Mouse (Mus musculus) adrenal gland, postnatal 25 days (tissue): ENCODE results near the gene Tpgs1. TPM values are rescaled to one million over a fixed set of nuclear protein-coding genes. Genes with fewer than 3 reads are reported as not detected.

Source experiments
- DNase-seq: peaks from one replicate; pipeline ENCODE4 v3.0.0; 2021; ENCODE audit warnings: mixed read lengths
- long read RNA-seq: library from polyadenylated mRNA; stranded (forward); transcript quantifications from one replicate; pipeline ENCODE4 v2.0.0, GENCODE M21; 2021
- total RNA-seq: library from RNA; stranded (reverse); gene quantifications from 2 replicates; pipeline ENCODE4 v1.2.3, GENCODE M21; 2021

Tpgs1 gene
- 35.0 and 36.5 TPM in 2 replicates for total RNA-seq
- long read RNA-seq, transcript Tpgs1-201 (2 exons, 1,143 nt), result major isoform, 57 of 59 reads
- long read RNA-seq, partial matches to known transcripts, result 0 of 59 reads
- long read RNA-seq, other reads (novel, unspliced or antisense), result 2 of 59 reads

GRCm38 (mm10) chr10:79668771-79669575 lies at the start of gene Tpgs1:
Gene Tpgs1 (plus strand): TSS chr10:79669369.
- peak; percentile 85 for DNase-seq

- no peak for DNase-seq
Measured at GRCm38 (mm10) chr10:79623950-79624349, 45.2 kb upstream of the Tpgs1 start.

GRCm38 (mm10) chr10:79625398-79625797 lies 43.8 kb upstream of the Tpgs1 start:
- DNase-seq, result no peak

GRCm38 (mm10) chr10:79626156-79626555 lies 43.0 kb upstream of the Tpgs1 start:
- no peak for DNase-seq

GRCm38 (mm10) chr10:79628377-79628776 lies 40.8 kb upstream of the Tpgs1 start:
- DNase-seq, result no peak

- no peak for DNase-seq
Measured at GRCm38 (mm10) chr10:79631432-79631831, 37.7 kb upstream of the Tpgs1 start.

GRCm38 (mm10) chr10:79633006-79633777 lies 36.0 kb upstream of the Tpgs1 start:
- DNase-seq, result no peak

- no peak for DNase-seq
Measured at GRCm38 (mm10) chr10:79636287-79636686, 32.9 kb upstream of the Tpgs1 start.

GRCm38 (mm10) chr10:79637128-79638110 lies 31.8 kb upstream of the Tpgs1 start, which contains the start of gene Shc2:
Gene Shc2 (minus strand): TSS chr10:79637918.
- peak; percentile 47 for DNase-seq

- DNase-seq, result peak; percentile 51
Measured at GRCm38 (mm10) chr10:79638486-79639204, 30.5 kb upstream of the Tpgs1 start.

- DNase-seq, result no peak
Measured at GRCm38 (mm10) chr10:79645711-79646110, 23.5 kb upstream of the Tpgs1 start, which contains the start of gene Odf3l2. Gene Odf3l2 (minus strand): TSS chr10:79645738.

- peak; percentile 71 for DNase-seq
Measured at GRCm38 (mm10) chr10:79649070-79649751, 20.0 kb upstream of the Tpgs1 start.

GRCm38 (mm10) chr10:79652789-79653188 lies 16.4 kb upstream of the Tpgs1 start:
- DNase-seq, result no peak

- DNase-seq, result no peak
Measured at GRCm38 (mm10) chr10:79654946-79655395, 14.2 kb upstream of the Tpgs1 start.

- DNase-seq, result no peak
Measured at GRCm38 (mm10) chr10:79658829-79659228, 10.3 kb upstream of the Tpgs1 start.

- no peak for DNase-seq
Measured at GRCm38 (mm10) chr10:79660298-79660697, 8.9 kb upstream of the Tpgs1 start.

- no peak for DNase-seq
Measured at GRCm38 (mm10) chr10:79661861-79662260, 7.3 kb upstream of the Tpgs1 start.

GRCm38 (mm10) chr10:79664131-79664665 lies 5.0 kb upstream of the Tpgs1 start, which contains the start of gene Madcam1:
Gene Madcam1 (plus strand): TSS chr10:79664559.
- peak; percentile 71 for DNase-seq

GRCm38 (mm10) chr10:79665051-79665450 lies 4.1 kb upstream of the Tpgs1 start:
- no peak for DNase-seq

GRCm38 (mm10) chr10:79666493-79666892 lies 2.7 kb upstream of the Tpgs1 start:
- DNase-seq, result no peak
